Mouse (Mus musculus): ENCODE measurements around the gene Gm49387. TPM values are rescaled to one million over a fixed set of nuclear protein-coding genes. Genes with fewer than 3 reads are reported as not detected.

The Gm49387 gene
- polyA plus RNA-seq, 1 experiment from 2014 or later: not detected

DNA sequence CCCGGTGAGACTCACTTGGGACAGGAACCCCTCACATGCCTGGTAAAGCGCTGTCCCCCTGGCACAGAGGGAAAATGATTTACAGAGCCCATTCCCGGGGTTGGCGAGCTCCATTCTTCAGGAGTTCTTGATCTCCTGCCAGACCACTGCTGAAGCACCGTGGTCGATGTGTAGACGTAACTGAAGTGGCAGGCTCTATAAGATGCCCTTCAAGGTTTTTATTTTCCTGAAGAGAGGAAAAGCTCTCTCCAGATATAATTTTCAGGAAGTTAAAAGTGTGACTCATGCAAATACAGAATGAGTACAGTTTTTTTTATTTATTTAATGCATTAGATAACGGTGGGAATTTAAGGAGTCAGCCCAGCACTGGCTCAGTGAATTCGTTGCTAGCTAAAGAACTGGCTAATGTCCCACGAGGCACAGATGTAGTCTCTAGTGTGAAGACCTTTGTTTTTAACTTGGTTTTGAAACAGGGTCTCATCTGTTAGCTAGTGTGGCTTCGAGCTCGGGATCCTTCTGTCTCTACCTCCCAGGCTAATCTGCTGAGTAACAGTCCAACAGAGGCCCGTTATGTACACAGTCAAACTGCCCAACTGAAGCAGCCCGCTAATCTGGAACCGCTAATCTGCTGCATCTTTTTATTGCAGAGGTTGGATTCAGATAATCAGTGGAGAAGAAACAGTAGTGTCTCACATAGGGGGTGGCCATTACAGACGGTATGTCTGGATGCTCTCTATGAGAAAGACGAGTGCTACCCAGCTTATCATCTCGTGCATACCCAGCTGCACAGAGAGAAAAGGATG is 23.6 kb upstream of the Gm49387 start:
- DNase-seq (peak; percentile 30), ATAC-seq (ENCODE audit: low FRiP score, low TSS enrichment) (no peak)
- no peak overlapping the region for H3K9ac ChIP-seq (replicated peaks; ENCODE audit: low read length)
- peaks cover 5% of the 10 kb centered on the region; the same call in 1 of the 2 replicates for H3K36me3 ChIP-seq (ENCODE audit: control insufficient read depth, insufficient read depth, low read length)
- H3K27me3 ChIP-seq (ENCODE audit: control insufficient read depth, insufficient read depth, low read length): no peaks in the 10 kb centered on the region
- H3K4me3 ChIP-seq (replicated peaks; ENCODE audit: low read depth, low read length): no peak overlapping the region
- H3K9me3 ChIP-seq (ENCODE audit: control insufficient read depth, low read length): no peaks in the 10 kb centered on the region
- 58% methylated on average over 18 of the region's 18 CpGs for WGBS
- H3K4me2 ChIP-seq (ENCODE audit: low read length): no peak overlapping the region
- peaks cover 17% of the 10 kb centered on the region for H3K4me1 ChIP-seq (ENCODE audit: control insufficient read depth, insufficient read depth, low read length)
- 0 out of 2 replicates have a peak overlapping the region, but pooled peaks have one; percentile 98 for H3K27ac ChIP-seq (replicated peaks; ENCODE audit: low read depth, low read length)

GRCm38 (mm10) chr14:31663376-31664099 is 22.9 kb upstream of the Gm49387 start:
- Histone ChIP-seq H3K27ac (replicated peaks; ENCODE audit: low read depth, low read length) (peak overlapping the region; percentile 98), H3K9me3 (ENCODE audit: control insufficient read depth, low read length) (no peaks in the 10 kb centered on the region), H3K4me1 (ENCODE audit: control insufficient read depth, insufficient read depth, low read length) (peaks cover 17% of the 10 kb centered on the region), H3K4me3 (replicated peaks; ENCODE audit: low read depth, low read length) (no peak overlapping the region), H3K4me2 (ENCODE audit: low read length) (no peak overlapping the region), H3K27me3 (ENCODE audit: control insufficient read depth, insufficient read depth, low read length) (no peaks in the 10 kb centered on the region), H3K9ac (replicated peaks; ENCODE audit: low read length) (no peak overlapping the region), H3K36me3 (ENCODE audit: control insufficient read depth, insufficient read depth, low read length) (peaks cover 5% of the 10 kb centered on the region; the same call in 1 of the 2 replicates)
- DNase-seq (no peak), ATAC-seq (ENCODE audit: low FRiP score, low TSS enrichment) (no peak)
- 93% methylated on average over 13 of the region's 13 CpGs for WGBS

DNA sequence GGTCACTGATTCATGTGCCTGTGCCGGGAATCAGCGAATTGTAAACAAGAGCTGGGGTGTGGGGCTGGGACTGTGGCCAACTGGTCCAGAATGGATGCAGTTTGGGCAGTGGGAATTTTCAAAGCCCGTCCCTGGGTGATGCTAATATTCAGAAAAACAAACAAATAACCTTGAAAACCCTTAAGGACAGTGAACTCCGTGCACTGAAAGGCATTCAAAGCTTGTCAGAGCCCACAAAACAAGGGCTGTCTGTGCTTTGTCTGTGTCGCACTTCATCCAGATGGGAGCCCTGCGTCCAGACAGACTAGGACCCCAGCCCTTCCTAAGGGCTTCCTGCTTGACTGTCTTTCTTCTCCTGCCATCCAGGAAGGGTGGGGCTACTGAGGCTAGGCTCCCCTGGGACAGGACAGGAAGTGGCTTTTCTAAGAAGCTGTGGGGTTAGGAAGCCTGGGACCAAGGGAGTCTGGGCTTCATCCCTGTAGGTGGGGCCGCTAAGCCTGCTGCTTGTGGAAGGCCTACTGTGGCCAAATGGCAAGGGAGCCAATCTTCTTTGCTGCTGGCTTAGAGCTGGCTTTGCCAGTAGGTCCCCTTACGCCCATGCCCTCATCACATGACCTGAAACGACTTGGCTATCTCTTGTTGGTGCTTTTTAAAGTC is 22.0 kb upstream of the Gm49387 start:
- Histone ChIP-seq H3K9ac (replicated peaks; ENCODE audit: low read length) (peak overlapping the region; percentile 74), H3K9me3 (ENCODE audit: control insufficient read depth, low read length) (no peaks in the 10 kb centered on the region), H3K4me2 (ENCODE audit: low read length) (peak overlapping the region; percentile 78), H3K27ac (replicated peaks; ENCODE audit: low read depth, low read length) (peak overlapping the region; percentile 98), H3K27me3 (ENCODE audit: control insufficient read depth, insufficient read depth, low read length) (no peaks in the 10 kb centered on the region), H3K4me1 (ENCODE audit: control insufficient read depth, insufficient read depth, low read length) (peaks cover 17% of the 10 kb centered on the region), H3K36me3 (ENCODE audit: control insufficient read depth, insufficient read depth, low read length) (peaks cover 5% of the 10 kb centered on the region; the same call in 1 of the 2 replicates), H3K4me3 (replicated peaks; ENCODE audit: low read depth, low read length) (peak overlapping the region; percentile 43)
- DNase-seq (peak; percentile 54), ATAC-seq (ENCODE audit: low FRiP score, low TSS enrichment) (peak; percentile 67; the same call in 1 of the 2 replicates)
- whole genome bisulfite sequencing: 28% methylated on average over 9 of the region's 9 CpGs

DNA sequence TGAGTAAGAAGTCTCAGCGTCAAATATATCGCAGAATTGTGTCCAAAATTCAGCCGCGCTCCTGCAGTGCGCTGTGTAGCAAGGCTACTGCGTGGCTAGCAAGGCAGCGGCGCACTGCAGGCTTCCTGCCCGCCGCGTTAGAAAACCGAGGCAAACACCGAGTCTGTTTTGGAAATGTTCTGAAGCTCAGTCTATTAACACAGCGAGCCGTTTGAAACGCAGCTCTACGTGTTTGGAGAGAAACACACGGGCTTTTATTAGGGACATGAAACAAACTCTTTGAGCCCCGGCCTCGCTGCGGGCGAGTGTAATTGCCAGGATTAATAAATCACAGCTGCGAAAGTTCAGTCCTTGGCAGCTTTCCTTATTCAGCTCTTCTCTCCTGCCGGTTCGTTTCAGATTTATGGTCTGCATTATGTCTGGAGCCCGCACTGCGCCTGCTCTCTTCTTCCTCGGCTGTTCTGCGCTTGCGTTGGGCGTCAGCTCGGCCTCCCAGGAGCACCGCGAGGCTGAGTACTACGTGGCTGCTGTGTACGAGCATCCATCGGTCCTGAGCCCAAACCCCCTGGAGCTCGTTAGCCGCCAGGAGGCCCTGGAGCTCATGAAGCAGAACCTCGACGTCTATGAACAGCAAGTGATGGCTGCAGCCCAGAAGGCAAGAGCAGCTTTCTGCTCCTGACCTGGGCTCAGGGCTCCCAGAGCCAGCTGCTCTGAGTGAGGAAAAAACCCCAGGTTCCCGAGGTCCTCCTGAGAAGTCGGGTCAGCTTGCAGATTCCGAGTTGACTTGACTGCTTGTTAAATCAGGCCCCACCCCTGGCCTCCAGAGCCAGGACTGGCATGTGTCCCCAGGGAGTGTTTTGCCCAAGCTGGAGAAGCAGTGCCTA is 21.2 kb upstream of the Gm49387 start:
- DNase-seq: peak; percentile 92
- peaks cover 17% of the 10 kb centered on the region for H3K4me1 ChIP-seq (ENCODE audit: control insufficient read depth, insufficient read depth, low read length)
- H3K4me3 ChIP-seq (replicated peaks; ENCODE audit: low read depth, low read length): peak overlapping the region; percentile 43
- peak overlapping the region; percentile 74 for H3K9ac ChIP-seq (replicated peaks; ENCODE audit: low read length)
- peak overlapping the region; percentile 78 for H3K4me2 ChIP-seq (ENCODE audit: low read length)
- H3K36me3 ChIP-seq (ENCODE audit: control insufficient read depth, insufficient read depth, low read length): no peaks in the 10 kb centered on the region; the same call in 1 of the 2 replicates
- no peaks in the 10 kb centered on the region for H3K9me3 ChIP-seq (ENCODE audit: control insufficient read depth, low read length)
- WGBS: 6% methylated on average over 44 of the region's 44 CpGs
- ATAC-seq (ENCODE audit: low FRiP score, low TSS enrichment): peak; percentile 94
- no peaks in the 10 kb centered on the region for H3K27me3 ChIP-seq (ENCODE audit: control insufficient read depth, insufficient read depth, low read length)
- peak overlapping the region; percentile 98 for H3K27ac ChIP-seq (replicated peaks; ENCODE audit: low read depth, low read length)

GRCm38 (mm10) chr14:31660312-31661093 is 19.8 kb upstream of the Gm49387 start:
- ATAC-seq (ENCODE audit: low FRiP score, low TSS enrichment): no peak

DNA sequence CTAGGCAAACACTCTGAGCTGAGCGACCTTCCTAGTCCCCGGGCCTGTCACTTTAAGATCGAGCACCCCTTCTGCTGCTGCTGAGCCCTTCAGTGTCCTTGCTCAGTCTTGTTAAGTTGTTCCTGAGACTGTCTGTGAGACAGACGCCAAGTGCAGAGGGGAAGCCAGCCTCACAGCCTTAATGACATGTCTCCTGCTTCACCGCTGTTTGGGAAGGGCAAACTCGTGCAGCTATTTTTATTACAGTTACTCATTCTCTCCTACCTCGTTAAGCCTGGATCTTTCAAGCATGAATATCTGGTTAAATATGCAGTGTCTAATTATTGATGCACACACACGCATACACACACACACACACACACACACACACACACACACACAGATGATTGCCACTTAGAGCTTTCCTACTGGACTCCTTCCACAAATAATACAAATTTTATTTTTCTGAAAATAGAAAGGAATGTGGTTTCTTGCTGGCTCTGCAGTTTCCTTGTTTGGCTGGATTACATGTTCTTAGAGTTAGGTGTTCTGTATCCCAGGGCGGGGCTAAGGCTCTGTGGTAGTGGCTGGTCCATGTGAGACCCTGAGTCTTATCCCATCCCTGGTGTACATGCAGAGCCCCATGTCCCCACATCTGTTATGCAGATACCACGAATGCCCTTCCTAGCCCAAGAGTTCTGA is 19.0 kb upstream of the Gm49387 start:
- Histone ChIP-seq H3K27me3 (ENCODE audit: control insufficient read depth, insufficient read depth, low read length) (no peaks in the 10 kb centered on the region), H3K9ac (replicated peaks; ENCODE audit: low read length) (no peak overlapping the region), H3K27ac (replicated peaks; ENCODE audit: low read depth, low read length) (no peak overlapping the region), H3K9me3 (ENCODE audit: control insufficient read depth, low read length) (no peaks in the 10 kb centered on the region), H3K4me1 (ENCODE audit: control insufficient read depth, insufficient read depth, low read length) (peaks cover 17% of the 10 kb centered on the region), H3K4me3 (replicated peaks; ENCODE audit: low read depth, low read length) (no peak overlapping the region), H3K4me2 (ENCODE audit: low read length) (no peak overlapping the region), H3K36me3 (ENCODE audit: control insufficient read depth, insufficient read depth, low read length) (no peaks in the 10 kb centered on the region)
- 76% methylated on average over 10 of the region's 10 CpGs for WGBS
- DNase-seq (no peak), ATAC-seq (ENCODE audit: low FRiP score, low TSS enrichment) (no peak)

More at GRCm38 (mm10) chr14:31660312-31661093, 19.8 kb upstream of the Gm49387 start:
- Histone ChIP-seq H3K27me3 (ENCODE audit: control insufficient read depth, insufficient read depth, low read length) (no peaks in the 10 kb centered on the region), H3K9ac (replicated peaks; ENCODE audit: low read length) (no peak overlapping the region), H3K27ac (replicated peaks; ENCODE audit: low read depth, low read length) (peak overlapping the region; percentile 98), H3K4me2 (ENCODE audit: low read length) (no peak overlapping the region), H3K4me1 (ENCODE audit: control insufficient read depth, insufficient read depth, low read length) (peaks cover 17% of the 10 kb centered on the region), H3K36me3 (ENCODE audit: control insufficient read depth, insufficient read depth, low read length) (no peaks in the 10 kb centered on the region), H3K9me3 (ENCODE audit: control insufficient read depth, low read length) (no peaks in the 10 kb centered on the region), H3K4me3 (replicated peaks; ENCODE audit: low read depth, low read length) (no peak overlapping the region)
- 72% methylated on average over 7 of the region's 7 CpGs for WGBS
- DNase-seq: no peak

DNA sequence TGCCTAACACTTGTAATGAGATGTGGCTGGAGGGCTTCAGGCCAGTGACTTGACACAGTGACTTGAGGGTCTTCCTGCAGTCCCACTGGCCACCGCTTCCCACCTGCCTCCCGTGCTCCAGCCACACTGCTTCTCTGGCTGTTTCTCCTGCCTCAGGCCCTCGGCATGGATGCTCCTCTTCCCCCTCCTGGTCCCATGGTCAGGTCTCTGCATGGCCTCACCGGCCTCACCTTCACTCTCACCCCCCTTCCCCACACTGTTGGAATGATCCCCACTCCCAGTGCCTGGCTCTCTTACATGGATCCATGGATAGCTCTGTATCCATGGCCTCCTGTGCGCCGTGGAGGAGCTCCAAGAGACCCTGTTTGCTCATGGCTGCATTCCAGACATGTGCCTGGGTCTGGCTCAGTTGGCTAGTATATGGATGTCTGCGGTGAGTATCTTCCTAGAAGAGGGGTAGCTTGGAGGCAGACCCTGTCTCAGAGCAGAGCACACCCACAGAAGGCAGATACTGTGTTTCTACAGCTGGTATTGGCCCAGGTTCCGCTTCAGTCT is 17.5 kb upstream of the Gm49387 start:
- no peaks in the 10 kb centered on the region for H3K27me3 ChIP-seq (ENCODE audit: control insufficient read depth, insufficient read depth, low read length)
- H3K27ac ChIP-seq (replicated peaks; ENCODE audit: low read depth, low read length): no peak overlapping the region
- DNase-seq (no peak), ATAC-seq (ENCODE audit: low FRiP score, low TSS enrichment) (no peak)
- H3K9ac ChIP-seq (replicated peaks; ENCODE audit: low read length): no peak overlapping the region
- no peak overlapping the region for H3K4me2 ChIP-seq (ENCODE audit: low read length)
- H3K9me3 ChIP-seq (ENCODE audit: control insufficient read depth, low read length): no peaks in the 10 kb centered on the region
- H3K36me3 ChIP-seq (ENCODE audit: control insufficient read depth, insufficient read depth, low read length): no peaks in the 10 kb centered on the region
- H3K4me1 ChIP-seq (ENCODE audit: control insufficient read depth, insufficient read depth, low read length): peaks cover 12% of the 10 kb centered on the region
- WGBS: 91% methylated on average over 8 of the region's 8 CpGs
- H3K4me3 ChIP-seq (replicated peaks; ENCODE audit: low read depth, low read length): no peak overlapping the region
